Mouse (Mus musculus) ovary, postnatal 36 days (tissue): ENCODE results near the gene Dis3l2.

Experiments
- DNase-seq: peaks from one replicate; pipeline ENCODE4 v3.0.0; 2022; ENCODE audit warnings: low spot score, mixed read lengths

The Dis3l2 gene

GRCm38 (mm10) chr1:86916355-86916984 lies 212.9 kb downstream of the Dis3l2 start:
- peak; percentile 9 for DNase-seq

- DNase-seq: no peak
These were observed 222.2 kb downstream of the Dis3l2 start for GRCm38 (mm10) chr1:86925776-86926175.

GRCm38 (mm10) chr1:86931606-86932379 lies 228.2 kb downstream of the Dis3l2 start:
- DNase-seq: no peak

GRCm38 (mm10) chr1:86932810-86933209 lies 229.2 kb downstream of the Dis3l2 start:
- DNase-seq: no peak

GRCm38 (mm10) chr1:86933656-86934055 lies 230.0 kb downstream of the Dis3l2 start:
- no peak for DNase-seq

- DNase-seq: no peak
These were observed 248.0 kb downstream of the Dis3l2 start for GRCm38 (mm10) chr1:86951501-86952205.

GRCm38 (mm10) chr1:86955801-86956200 lies 252.2 kb downstream of the Dis3l2 start:
- DNase-seq: no peak

GRCm38 (mm10) chr1:86968261-86968964 lies 264.8 kb downstream of the Dis3l2 start:
- DNase-seq: peak; percentile 55

GRCm38 (mm10) chr1:86969173-86969725 lies 265.6 kb downstream of the Dis3l2 start:
- no peak for DNase-seq

GRCm38 (mm10) chr1:86972693-86973092 lies 269.1 kb downstream of the Dis3l2 start:
- no peak for DNase-seq

- DNase-seq: no peak
These were observed 273.4 kb downstream of the Dis3l2 start for GRCm38 (mm10) chr1:86977018-86977417.

- DNase-seq: no peak
These were observed 282.8 kb downstream of the Dis3l2 start for GRCm38 (mm10) chr1:86986372-86986771.

GRCm38 (mm10) chr1:86992849-86993248 lies 289.2 kb downstream of the Dis3l2 start:
- no peak for DNase-seq

GRCm38 (mm10) chr1:86994023-86994422 lies 290.4 kb downstream of the Dis3l2 start:
- no peak for DNase-seq

- DNase-seq: no peak
These were observed 294.4 kb downstream of the Dis3l2 start for GRCm38 (mm10) chr1:86998051-86998450.

- no peak for DNase-seq
These were observed 297.8 kb downstream of the Dis3l2 start for GRCm38 (mm10) chr1:87001365-87001764.

GRCm38 (mm10) chr1:87002545-87003168 lies 299.0 kb downstream of the Dis3l2 start:
- DNase-seq: no peak

GRCm38 (mm10) chr1:87003169-87003552 lies 299.6 kb downstream of the Dis3l2 start:
- DNase-seq: no peak

- no peak for DNase-seq
These were observed 302.8 kb downstream of the Dis3l2 start for GRCm38 (mm10) chr1:87006425-87006824.

- DNase-seq: no peak
These were observed 304.6 kb downstream of the Dis3l2 start for GRCm38 (mm10) chr1:87008211-87008610.

GRCm38 (mm10) chr1:87009156-87009555 lies 305.5 kb downstream of the Dis3l2 start:
- no peak for DNase-seq
